Mouse (Mus musculus): ENCODE measurements around the gene Bclaf1.

- TF ChIP-seq CTCF (IDR thresholded peaks at IDR 0.05; ENCODE audit: control insufficient read depth, insufficient read depth, insufficient read length) (no peak), CEBPB (IDR thresholded peaks at IDR 0.05; ENCODE audit: low read depth) (no peak), FOSL1 (IDR thresholded peaks at IDR 0.05; ENCODE audit: insufficient read depth, low read length, poor library complexity, severe bottlenecking) (no peak), MAX (IDR thresholded peaks at IDR 0.05) (no peak), USF1 (IDR thresholded peaks at IDR 0.05; ENCODE audit: low read depth) (no peak)
These were observed 13.2 kb upstream of the Bclaf1 start for GRCm38 (mm10) chr10:20299114-20299513.

Data from C2C12 (cell line).